ENCODE assay signal across 8 mouse cellular contexts in the genomic region with DNA sequence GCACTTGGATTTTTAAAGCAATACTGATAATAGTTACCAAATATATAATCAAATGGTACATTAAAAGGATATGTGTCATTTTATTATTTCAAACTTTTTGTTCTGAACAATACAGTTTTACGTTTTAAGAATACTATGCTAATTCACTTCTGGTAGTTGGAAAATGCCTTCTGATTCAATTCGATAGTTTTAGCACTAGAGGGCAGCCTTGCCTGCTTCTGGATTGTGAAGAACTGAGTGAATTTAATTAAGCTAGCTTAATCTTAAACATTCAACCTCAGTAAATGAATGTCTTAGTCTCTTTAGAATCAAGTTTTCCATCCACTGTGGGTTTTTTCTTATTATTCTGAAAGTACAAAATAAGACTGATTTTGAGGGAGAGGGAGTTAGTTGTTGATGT. TPM values are rescaled to one million over a fixed set of nuclear protein-coding genes. Genes with fewer than 3 reads are reported as not detected.
DNase-seq lines count a peak whose midpoint lies in the region; ATAC-seq and TF ChIP-seq lines count a peak whose summit lies in the region.

No protein-coding gene starts in this region.

- peak; percentile 21 for DNase-seq in heart, adult 8-10 months (ENCODE audit: low spot score)
- no peak for DNase-seq in heart, postnatal 25 days (ENCODE audit: low spot score)
- peak; percentile 59 for DNase-seq in midbrain, postnatal 0 days (ENCODE audit: low spot score)
- peak; percentile 60 for DNase-seq in embryo, embryonic 10.5 days (ENCODE audit: low spot score)
- DNase-seq in telencephalon, adult 2 months (ENCODE audit: low read depth, low spot score), result peak; percentile 10
- DNase-seq in gastrocnemius, postnatal 36 days, result no peak

- no peak overlapping the region for H3K4me2 ChIP-seq in midbrain, postnatal 0 days (ENCODE audit: low read depth, low read length, poor library complexity, severe bottlenecking)
- no peak overlapping the region for H3K4me2 ChIP-seq in midbrain, embryonic 15.5 days
- H3K4me2 ChIP-seq in hindbrain, embryonic 13.5 days, result no peak overlapping the region

- H3K4me3 ChIP-seq in midbrain, postnatal 0 days (ENCODE audit: low read depth, low read length), result no peak overlapping the region
- H3K4me3 ChIP-seq in midbrain, embryonic 15.5 days, result no peak overlapping the region
- H3K4me3 ChIP-seq in hindbrain, embryonic 13.5 days, result no peak overlapping the region

- peaks cover 3% of the 10 kb centered on the region; the same call in 1 of the 2 replicates for H3K36me3 ChIP-seq in midbrain, postnatal 0 days (ENCODE audit: insufficient read depth, low read length)
- H3K36me3 ChIP-seq in midbrain, embryonic 15.5 days (replicated peaks), result peaks cover 18% of the 10 kb centered on the region
- H3K36me3 ChIP-seq in hindbrain, embryonic 13.5 days, result peaks cover 30% of the 10 kb centered on the region

- no peak overlapping the region for H3K27ac ChIP-seq in midbrain, postnatal 0 days (ENCODE audit: low read depth, low read length)
- no peak overlapping the region for H3K27ac ChIP-seq in midbrain, embryonic 15.5 days
- no peak overlapping the region for H3K27ac ChIP-seq in hindbrain, embryonic 13.5 days

- no peaks in the 10 kb centered on the region for H3K4me1 ChIP-seq in midbrain, postnatal 0 days (ENCODE audit: insufficient read depth, low read length)
- no peaks in the 10 kb centered on the region for H3K4me1 ChIP-seq in midbrain, embryonic 15.5 days
- H3K4me1 ChIP-seq in hindbrain, embryonic 13.5 days (replicated peaks), result no peaks in the 10 kb centered on the region

- H3K9me3 ChIP-seq in midbrain, postnatal 0 days (ENCODE audit: low read length), result no peaks in the 10 kb centered on the region
- H3K9me3 ChIP-seq in midbrain, embryonic 15.5 days, result no peaks in the 10 kb centered on the region
- H3K9me3 ChIP-seq in hindbrain, embryonic 13.5 days, result no peaks in the 10 kb centered on the region

- no peak for ATAC-seq in midbrain, postnatal 0 days (ENCODE audit: low FRiP score)
- no peak for ATAC-seq in midbrain, embryonic 15.5 days (replicated peaks)
- ATAC-seq in hindbrain, embryonic 13.5 days (ENCODE audit: low FRiP score), result no peak

- 51% methylated on average over 2 of the region's 2 CpGs for WGBS in midbrain, postnatal 0 days
- WGBS in midbrain, embryonic 15.5 days, result 41% methylated on average over 2 of the region's 2 CpGs
- WGBS in hindbrain, embryonic 13.5 days, result 36% methylated on average over 2 of the region's 2 CpGs

- H3K27me3 ChIP-seq in midbrain, postnatal 0 days (ENCODE audit: insufficient read depth, low read length), result no peaks in the 10 kb centered on the region
- no peaks in the 10 kb centered on the region for H3K27me3 ChIP-seq in midbrain, embryonic 15.5 days (replicated peaks)
- H3K27me3 ChIP-seq in hindbrain, embryonic 13.5 days, result no peaks in the 10 kb centered on the region

- peak; percentile 78 for TF ChIP-seq CTCF in midbrain, postnatal 0 days (IDR thresholded peaks at IDR 0.05)

- no peak overlapping the region for H3K9ac ChIP-seq in midbrain, postnatal 0 days (replicated peaks; ENCODE audit: low read length, poor library complexity, severe bottlenecking)
- H3K9ac ChIP-seq in midbrain, embryonic 15.5 days, result no peak overlapping the region
- no peak overlapping the region for H3K9ac ChIP-seq in hindbrain, embryonic 13.5 days

- intact Hi-C loops in heart, postnatal 25 days (cut with DNase I), result loop anchor here (1.0 kb wide), 1 partner anchor 379 kb away; no protein-coding TSS in a partner anchor
- intact Hi-C loops in gastrocnemius, postnatal 36 days (cut with DNase I), result no loop called here

RNA-seq across cellular contexts. Expression of a gene that starts 31.9 kb away (rescaled TPM):
- 10 to 100 TPM; 44.4 to 59.4 (median 53.0) TPM for total RNA-seq in heart, adult 8-10 months (2022)
- 10 to 100 TPM; 55.8 to 61.7 TPM for total RNA-seq in heart, postnatal 25 days (2021)
- total RNA-seq in midbrain, postnatal 0 days (2014; rRNA removed), result 91.5 and 110 TPM in 2 replicates
- 71.0 and 83.1 TPM in 2 replicates for polyA plus RNA-seq in midbrain, postnatal 0 days (2015; fragmentation: Nextera tagmentation; extraction: Ambion mirVana)
- polyA plus RNA-seq in midbrain, embryonic 15.5 days (2015; fragmentation: Nextera tagmentation; extraction: Ambion mirVana), result 92.4 and 100 TPM in 2 replicates
- total RNA-seq in gastrocnemius, postnatal 36 days (2021), result 10 to 100 TPM; 71.0 to 71.2 TPM
- 115 and 117 TPM in 2 replicates for polyA plus RNA-seq in hindbrain, embryonic 13.5 days (2015; fragmentation: Nextera tagmentation; extraction: Ambion mirVana)

RNA-seq across cellular contexts. Expression of a gene that starts 32.0 kb away (rescaled TPM):
- 1 to 10 TPM; 1.9 to 2.1 (median 2.0) TPM for total RNA-seq in heart, adult 8-10 months (2022)
- total RNA-seq in heart, postnatal 25 days (2021), result 1 to 10 TPM; 1.5 to 2.2 TPM
- 14.2 and 17.7 TPM in 2 replicates for total RNA-seq in midbrain, postnatal 0 days (2014; rRNA removed)
- polyA plus RNA-seq in midbrain, postnatal 0 days (2015; fragmentation: Nextera tagmentation; extraction: Ambion mirVana), result 12.8 and 18.0 TPM in 2 replicates
- 21.7 and 23.5 TPM in 2 replicates for polyA plus RNA-seq in midbrain, embryonic 15.5 days (2015; fragmentation: Nextera tagmentation; extraction: Ambion mirVana)
- total RNA-seq in gastrocnemius, postnatal 36 days (2021), result 1 to 10 TPM; 1.3 to 1.7 TPM
- polyA plus RNA-seq in hindbrain, embryonic 13.5 days (2015; fragmentation: Nextera tagmentation; extraction: Ambion mirVana), result 22.0 and 23.2 TPM in 2 replicates

RNA-seq across cellular contexts. Expression of a gene that starts 56.1 kb away (rescaled TPM):
- under 1 TPM; 0.09 to 0.47 (median 0.32) TPM for total RNA-seq in heart, adult 8-10 months (2022)
- under 1 TPM; 0.26 to 0.50 TPM for total RNA-seq in heart, postnatal 25 days (2021)
- total RNA-seq in midbrain, postnatal 0 days (2014; rRNA removed), result 0.47 TPM in 1 of 2 replicates, not detected in the other
- 0.07 TPM in 1 of 2 replicates, not detected in the other for polyA plus RNA-seq in midbrain, postnatal 0 days (2015; fragmentation: Nextera tagmentation; extraction: Ambion mirVana)
- polyA plus RNA-seq in midbrain, embryonic 15.5 days (2015; fragmentation: Nextera tagmentation; extraction: Ambion mirVana), result 0.10 TPM in 1 of 2 replicates, not detected in the other
- total RNA-seq in gastrocnemius, postnatal 36 days (2021), result not detected
- polyA plus RNA-seq in hindbrain, embryonic 13.5 days (2015; fragmentation: Nextera tagmentation; extraction: Ambion mirVana), result not detected in 2 replicates

Comparison
In these comparisons a context has a peak if more than half of its experiments do, and no peak if none do; other contexts are left out.
1. DNase-seq: peak in heart, adult 8-10 months (single experiment), midbrain, postnatal 0 days (single experiment), embryo, embryonic 10.5 days (single experiment) and telencephalon, adult 2 months (single experiment); none in heart, postnatal 25 days (single experiment) and gastrocnemius, postnatal 36 days (0 of 2).